Mouse (Mus musculus): ENCODE measurements around the gene Wdfy4.

- TF ChIP-seq EP300 (IDR thresholded peaks at IDR 0.05; ENCODE audit: low read depth) (no peak), CTCF (IDR thresholded peaks at IDR 0.05; ENCODE audit: low read depth) (no peak)
Observed at GRCm38 (mm10) chr14:33187201-33187600, 1.9 kb upstream of the Wdfy4 start.
